Mouse (Mus musculus): ENCODE results near the gene Sectm1b.
A peak's percentile ranks its signal among the peaks of the same experiment; 100 is the strongest.
"Not testable (repeated sequence)": the region's sequence is repeated elsewhere in the genome, so short reads cannot be mapped to it uniquely, and the experiment has no call there.

Gene Sectm1b

GRCm38 (mm10) chr11:121063379-121063778 lies at the start of gene Sectm1b:
Sectm1b (minus strand) TSS chr11:121063569.
- no peak for DNase-seq (ENCODE audit: low read depth, low spot score)

GRCm38 (mm10) chr11:121112091-121112775 lies 48.9 kb upstream of the Sectm1b start:
- no peak for DNase-seq (ENCODE audit: low read depth, low spot score)

GRCm38 (mm10) chr11:121111601-121112000 lies 48.2 kb upstream of the Sectm1b start:
- no peak for DNase-seq (ENCODE audit: low read depth, low spot score)

- no peak for DNase-seq (ENCODE audit: low read depth, low spot score)
Observed at GRCm38 (mm10) chr11:121111051-121111450, 47.7 kb upstream of the Sectm1b start.

DNA sequence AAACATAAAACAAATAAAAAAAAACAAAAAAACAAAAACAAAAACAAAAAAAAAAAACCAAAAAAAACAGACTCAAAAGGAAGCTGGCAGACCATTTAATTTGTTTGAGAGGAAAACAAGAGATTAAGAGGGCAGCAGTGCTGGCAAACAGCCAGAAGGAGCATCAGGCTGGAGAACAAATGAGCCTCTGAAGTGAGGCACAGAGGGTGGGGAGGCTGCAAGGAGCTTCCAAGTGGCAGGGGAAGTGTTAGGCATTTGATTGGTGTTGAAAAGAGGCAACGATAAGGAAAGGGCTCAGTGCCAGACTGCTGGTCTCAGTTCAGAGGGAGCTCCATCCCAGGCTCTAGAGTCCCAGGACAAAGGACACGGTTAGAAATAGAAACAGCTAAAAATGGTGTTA lies 46.6 kb upstream of the Sectm1b start:
- peak; percentile 3 for DNase-seq (ENCODE audit: low read depth, low spot score)

GRCm38 (mm10) chr11:121108061-121108460 lies 44.7 kb upstream of the Sectm1b start:
- DNase-seq (ENCODE audit: low read depth, low spot score) = no peak

- not testable (repeated sequence) for DNase-seq (ENCODE audit: low read depth, low spot score)
Observed at GRCm38 (mm10) chr11:121107242-121107641, 43.9 kb upstream of the Sectm1b start.

DNA sequence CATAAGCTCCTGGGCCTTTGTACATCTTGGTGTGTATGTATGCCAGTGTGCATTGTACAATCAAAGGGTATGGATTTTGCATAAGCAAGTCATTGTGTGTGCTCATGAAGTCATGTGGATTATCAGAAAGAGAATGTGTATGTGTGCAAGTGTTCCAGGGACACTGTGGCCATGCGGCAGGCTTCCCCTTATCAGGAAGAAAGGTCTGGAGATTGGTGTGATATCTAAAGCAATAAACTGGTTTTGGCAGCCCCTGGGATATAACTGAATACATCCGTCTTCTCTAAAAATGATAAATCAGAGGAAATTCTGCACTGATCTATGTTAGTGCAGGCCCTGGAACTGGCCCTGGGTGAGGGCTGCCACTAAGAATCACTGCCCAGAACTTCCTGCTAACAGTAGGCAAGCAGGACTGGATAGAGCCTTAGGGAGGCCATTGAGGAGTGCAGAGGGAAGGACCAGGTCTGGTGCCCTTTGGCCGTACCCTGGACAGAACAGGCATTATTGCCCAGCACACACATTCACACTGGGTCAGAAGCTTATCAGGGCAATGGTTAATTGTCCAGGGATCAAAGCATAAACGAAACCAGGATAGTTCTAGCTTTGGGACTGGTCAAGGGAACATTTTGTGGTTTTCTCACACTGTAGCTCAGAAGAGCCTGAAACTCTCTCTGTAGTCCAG lies 37.9 kb upstream of the Sectm1b start:
- DNase-seq (ENCODE audit: low read depth, low spot score) = no peak

DNA sequence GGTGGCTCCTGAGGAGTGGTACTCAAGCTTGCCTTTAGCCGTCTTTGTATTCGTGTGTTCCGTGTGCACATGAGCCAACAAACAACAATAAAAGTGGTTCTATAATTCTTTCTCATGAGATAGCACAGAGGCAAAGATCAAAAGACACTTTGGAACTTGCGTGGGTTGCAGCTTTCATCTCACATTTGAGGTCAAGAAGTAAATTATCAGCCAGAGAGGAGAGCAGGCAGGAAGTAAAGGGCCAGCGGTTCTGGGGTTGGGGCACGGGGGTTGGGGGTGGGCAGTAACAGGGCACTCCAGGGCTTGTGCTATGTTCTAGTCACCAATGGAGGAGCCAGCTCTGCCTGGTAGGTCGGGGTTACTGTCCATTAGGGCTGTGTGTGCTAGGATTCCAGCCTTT lies 37.3 kb upstream of the Sectm1b start:
- no peak for DNase-seq (ENCODE audit: low read depth, low spot score)

- no peak for DNase-seq (ENCODE audit: low read depth, low spot score)
Observed at GRCm38 (mm10) chr11:121099762-121100161, 36.4 kb upstream of the Sectm1b start.

DNA sequence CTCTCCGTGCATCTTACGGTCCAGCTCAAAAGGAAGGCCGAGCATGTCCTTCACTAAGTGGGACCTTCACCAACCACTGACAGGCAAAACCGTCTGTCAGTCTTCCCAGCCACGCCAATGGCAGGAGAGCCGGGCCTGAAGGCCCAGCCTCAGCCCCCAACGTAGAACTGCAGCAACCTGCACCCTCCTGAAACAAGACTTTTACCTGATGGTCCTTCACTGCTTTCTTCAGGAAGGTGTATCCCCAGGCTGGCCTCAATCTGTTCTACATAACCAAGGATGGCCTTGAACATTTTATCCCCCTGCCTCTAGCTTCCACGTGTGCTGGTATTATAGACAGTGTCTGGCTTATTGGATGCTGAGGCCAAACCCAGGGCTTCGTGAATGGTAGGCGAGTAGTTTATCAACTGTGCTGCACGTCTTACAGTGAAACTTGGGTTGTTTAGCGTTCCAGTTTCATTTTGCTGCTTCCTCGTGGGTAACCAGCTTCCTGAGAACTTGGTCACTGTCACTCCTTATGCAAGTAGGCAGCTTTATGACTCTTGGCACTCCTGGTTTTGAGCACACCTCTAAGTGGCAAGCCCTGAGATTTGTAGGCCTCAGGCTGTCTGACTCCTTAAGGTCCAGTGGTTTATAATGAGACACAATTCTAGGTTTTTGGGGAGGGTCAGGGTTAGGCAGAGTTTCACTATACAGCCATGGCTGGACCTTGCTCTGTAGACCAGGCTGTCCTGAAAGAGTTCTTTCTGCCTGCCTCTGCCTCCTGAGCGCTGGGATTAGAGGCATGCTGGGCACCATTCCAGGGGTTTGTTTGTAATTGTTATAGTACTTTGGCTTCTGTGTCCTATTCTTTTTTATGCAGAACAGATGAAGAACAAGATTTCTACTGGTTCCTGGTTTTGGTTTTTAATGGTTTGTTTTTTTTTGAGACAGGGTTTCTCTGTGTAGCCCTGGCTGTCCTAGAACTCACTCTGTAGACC lies 29.5 kb upstream of the Sectm1b start:
- no peak for DNase-seq (ENCODE audit: low read depth, low spot score)

DNA sequence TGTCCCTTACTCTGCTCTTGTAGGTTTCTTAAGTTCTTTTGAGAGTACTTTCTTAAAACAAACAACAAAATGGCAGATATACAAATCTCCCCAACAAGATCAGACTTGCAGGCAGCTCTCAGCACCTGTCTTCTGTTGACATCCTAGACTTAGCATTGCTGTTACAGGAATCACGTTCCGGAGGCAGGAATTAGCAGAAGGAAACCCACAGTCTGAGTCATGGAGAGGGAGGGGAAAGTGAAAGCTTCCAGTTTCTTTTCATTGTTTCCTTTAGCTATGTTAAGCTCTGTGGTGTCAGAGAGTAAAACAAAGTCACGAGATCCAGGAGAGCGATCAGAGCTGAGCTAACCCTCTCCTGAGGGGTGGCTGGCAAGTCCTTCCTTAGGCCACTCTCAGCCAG lies 27.6 kb upstream of the Sectm1b start:
- DNase-seq (ENCODE audit: low read depth, low spot score) = no peak

DNA sequence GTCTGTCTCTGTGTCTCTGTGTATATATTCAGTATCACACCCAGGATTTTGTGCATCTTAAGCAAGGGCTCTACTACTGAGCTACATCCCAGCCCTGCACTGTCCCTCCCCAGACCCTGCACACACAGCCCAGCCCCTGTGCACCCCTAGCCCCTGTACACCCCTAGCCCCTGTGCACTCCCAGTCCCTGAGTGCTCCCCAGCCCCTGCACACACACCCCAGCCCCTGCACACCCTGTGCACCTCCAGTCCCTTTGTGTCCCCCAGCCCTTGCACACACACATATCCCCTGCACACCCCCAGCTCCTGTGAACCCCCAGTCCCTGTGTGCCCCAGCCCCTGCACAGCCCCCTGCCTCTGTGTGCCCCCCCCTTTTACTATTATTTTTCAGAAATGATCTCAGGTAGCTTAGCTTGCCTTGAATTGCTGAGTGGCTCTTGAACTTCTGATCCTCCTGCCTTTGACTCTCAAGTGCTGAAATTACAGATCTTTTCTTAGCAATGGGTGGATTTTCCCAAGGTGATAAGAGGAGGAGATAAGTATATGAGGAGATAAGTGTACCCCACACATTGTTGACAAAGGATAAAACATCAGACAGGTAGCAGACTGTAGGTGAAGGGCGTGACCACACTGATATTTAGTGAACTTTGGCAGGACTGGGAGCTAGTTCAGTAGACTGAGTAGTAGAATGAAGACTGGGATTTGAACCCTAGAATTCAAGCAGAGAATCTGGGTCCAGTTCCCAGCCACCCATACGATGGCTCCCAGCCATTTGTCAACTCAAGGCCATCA lies 26.6 kb upstream of the Sectm1b start:
- DNase-seq (ENCODE audit: low read depth, low spot score) = no peak

DNA sequence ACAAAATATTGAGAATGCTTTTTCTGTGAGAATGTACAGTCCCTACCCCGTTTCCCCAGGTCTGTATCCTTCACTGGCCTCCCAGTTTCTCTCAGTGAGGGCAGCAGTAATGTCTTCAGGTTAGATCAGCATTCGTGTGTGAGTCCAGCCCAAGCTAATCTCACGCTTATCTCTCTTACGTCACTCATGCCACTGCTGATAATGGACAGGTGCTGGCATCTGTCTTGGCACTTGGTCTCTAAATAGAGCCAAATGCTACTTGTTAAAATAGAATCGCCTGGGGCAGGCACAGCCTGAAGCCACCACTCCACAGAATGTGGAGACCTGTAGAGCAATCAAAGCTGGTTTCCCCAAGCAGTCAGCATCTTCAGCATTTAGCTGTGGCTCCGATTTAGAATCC lies 25.6 kb upstream of the Sectm1b start:
- no peak for DNase-seq (ENCODE audit: low read depth, low spot score)

GRCm38 (mm10) chr11:121086296-121086695 lies 22.9 kb upstream of the Sectm1b start:
- DNase-seq (ENCODE audit: low read depth, low spot score) = no peak

- no peak for DNase-seq (ENCODE audit: low read depth, low spot score)
Observed at GRCm38 (mm10) chr11:121085181-121085580, 21.8 kb upstream of the Sectm1b start.

DNA sequence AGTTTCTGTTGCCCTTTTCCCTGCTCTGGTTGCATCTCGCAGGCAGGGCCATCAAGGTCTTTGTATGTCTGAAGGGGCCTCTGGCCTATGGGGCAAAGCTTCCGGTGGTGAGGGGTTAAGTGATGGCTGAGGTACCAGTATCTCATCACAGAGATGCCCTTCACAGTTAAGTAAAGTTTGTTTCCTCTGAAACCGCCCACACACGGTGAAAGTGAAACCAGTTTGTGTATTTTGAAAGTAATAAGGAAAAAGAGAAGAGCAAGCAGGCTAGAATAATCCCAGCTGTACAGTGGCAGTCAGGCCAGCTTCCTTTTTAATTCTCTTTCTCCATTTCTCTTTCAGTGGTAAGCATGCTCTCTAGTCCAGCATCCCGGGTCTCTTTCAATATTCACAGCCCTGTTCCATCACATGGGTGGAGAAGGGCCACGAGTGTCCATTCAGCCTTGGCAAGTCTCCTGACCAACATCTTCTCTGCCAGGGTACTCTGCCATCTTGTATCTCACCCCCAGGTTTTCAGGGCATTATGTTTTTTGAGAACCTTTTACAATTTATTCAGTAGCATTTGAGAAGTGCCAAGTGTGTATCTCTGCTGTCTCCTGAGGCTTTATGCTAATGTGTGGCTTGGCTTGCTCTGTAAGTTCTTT lies 19.6 kb upstream of the Sectm1b start:
- DNase-seq (ENCODE audit: low read depth, low spot score) = no peak

DNA sequence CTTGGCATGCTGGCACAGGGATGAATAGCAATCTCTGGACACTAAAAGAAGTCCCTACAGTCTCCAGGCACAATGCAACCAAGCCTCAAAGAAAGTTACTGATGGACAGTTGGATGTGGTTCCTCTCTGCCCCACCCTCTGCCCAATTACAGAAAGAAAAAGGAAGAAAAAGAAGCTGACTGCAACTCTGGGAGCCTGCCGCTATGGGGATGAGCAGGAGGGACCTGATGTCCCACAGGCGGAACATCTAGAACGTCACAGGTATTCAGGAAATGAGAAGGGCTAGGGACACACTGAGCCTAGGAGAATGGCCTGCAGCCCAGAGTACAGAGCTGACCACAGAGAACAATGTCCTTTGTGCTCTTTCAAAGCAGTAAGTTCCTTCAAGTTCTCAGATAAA lies 18.9 kb upstream of the Sectm1b start:
- no peak for DNase-seq (ENCODE audit: low read depth, low spot score)

DNA sequence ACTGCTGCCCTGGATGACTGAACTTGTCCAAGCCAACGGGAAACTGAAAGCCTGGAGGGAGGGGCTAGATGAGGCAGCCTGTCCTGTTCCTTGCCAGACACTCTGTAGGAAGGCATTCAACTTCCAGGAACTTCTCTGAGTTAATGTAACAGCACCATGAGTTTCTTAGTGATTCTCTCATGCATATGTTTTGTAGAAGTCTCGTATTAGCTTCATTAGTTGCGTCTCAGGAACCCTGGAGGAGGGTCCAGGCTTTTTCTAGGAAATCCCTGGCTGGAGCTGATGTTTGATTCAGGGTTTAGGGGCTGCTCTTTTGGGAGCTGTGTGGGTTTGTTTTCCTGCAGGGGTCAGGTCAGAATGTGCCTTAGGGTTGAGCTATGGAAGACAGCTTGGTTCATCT lies 17.8 kb upstream of the Sectm1b start, which contains the start of gene Sectm1a:
Gene Sectm1a (minus strand): TSS at position 101 of the 400 bp plus-strand sequence.
- DNase-seq (ENCODE audit: low read depth, low spot score) = no peak

- DNase-seq (ENCODE audit: low read depth, low spot score) = no peak
Observed at GRCm38 (mm10) chr11:121080330-121080729, 17.0 kb upstream of the Sectm1b start.

DNA sequence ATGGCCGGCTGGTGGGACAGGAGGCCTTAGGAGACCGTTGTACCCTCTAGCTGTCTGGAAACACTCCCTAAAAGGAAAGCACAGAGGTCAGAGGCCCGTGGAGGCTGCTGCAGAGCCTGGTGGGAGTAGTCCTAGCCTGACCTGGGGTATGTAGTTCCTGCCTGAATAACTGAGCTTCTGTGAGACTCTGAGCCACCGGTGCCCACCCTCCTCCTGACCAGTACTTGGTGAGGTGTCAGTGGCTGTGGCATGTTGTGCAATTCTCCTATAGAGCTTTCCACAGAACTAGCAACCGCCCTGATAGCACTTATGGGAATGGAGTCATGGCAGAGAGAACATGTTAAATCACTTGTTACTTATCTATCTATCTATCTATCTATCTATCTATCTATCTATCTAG lies 12.3 kb upstream of the Sectm1b start:
- DNase-seq (ENCODE audit: low read depth, low spot score) = no peak
